In genomic region chr17:35198029-35198428, GRCm38 (mm10) we compare ENCODE assay signal across 12 mouse cellular contexts.
"Had no signal": no experiment of that assay in that cellular context is flagged by ENCODE, and none has a peak within 500 bp of the region (broad histone marks: within the 10 kb centered on the region; RNA-seq: fewer than 3 reads in every experiment).

No protein-coding gene starts in this region.

- DNase-seq: gastrocnemius, adult 2 months; gastrocnemius, postnatal 10 days; gastrocnemius, postnatal 25 days; heart, adult 18-20 months; heart, postnatal 10 days; heart, postnatal 4 days; kidney, adult 11 months; kidney, adult 2 months; kidney, adult 9 months; kidney, postnatal 14 days; kidney, postnatal 36 days; liver had no signal
